Mouse (Mus musculus): ENCODE data around the gene Pla2g5. TPM values are rescaled to one million over a fixed set of nuclear protein-coding genes. Genes with fewer than 3 reads are reported as not detected.

The Pla2g5 gene
- polyA plus RNA-seq, 1 experiment from 2014 or later, result not detected

DNA sequence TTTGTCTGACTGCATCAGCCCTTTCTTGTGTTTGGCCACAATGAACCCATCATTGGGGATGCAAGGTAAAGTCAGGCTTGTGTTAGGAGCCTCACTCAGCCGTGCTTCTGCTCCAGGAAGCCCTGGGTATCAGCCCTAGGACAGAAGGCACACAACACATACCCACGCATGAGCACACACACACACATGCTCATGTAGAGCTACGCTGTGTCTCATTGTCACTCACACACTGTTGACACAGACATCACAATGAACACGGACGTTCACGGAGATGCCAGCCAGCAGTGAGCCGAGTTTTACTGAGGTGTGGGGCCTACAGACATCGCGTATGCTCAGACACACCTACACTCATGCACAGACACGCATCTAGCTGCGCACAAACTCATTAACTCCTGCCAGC is 107.3 kb downstream of the Pla2g5 start:
- H3K27ac ChIP-seq (ENCODE audit: low read length), result no peak overlapping the region
- H3K27me3 ChIP-seq (replicated peaks; ENCODE audit: insufficient read depth, low read length), result no peaks in the 10 kb centered on the region
- ATAC-seq (no peak), DNase-seq (ENCODE audit: low spot score) (no peak)
- no peak overlapping the region for H3K9ac ChIP-seq (replicated peaks; ENCODE audit: low read depth)
- TF ChIP-seq EP300 (IDR thresholded peaks at IDR 0.05), result no peak
- no peak for TF ChIP-seq CTCF (IDR thresholded peaks at IDR 0.05)
- no peaks in the 10 kb centered on the region for H3K4me1 ChIP-seq (ENCODE audit: insufficient read depth, low read depth, low read length)
- H3K4me2 ChIP-seq (replicated peaks; ENCODE audit: low read depth, low read length), result no peak overlapping the region
- H3K4me3 ChIP-seq (ENCODE audit: low read depth, low read length), result no peak overlapping the region
- H3K36me3 ChIP-seq (ENCODE audit: insufficient read depth, low read length), result no peaks in the 10 kb centered on the region
- H3K9me3 ChIP-seq (ENCODE audit: low read length), result no peaks in the 10 kb centered on the region
- 77% methylated on average over 11 of the region's 11 CpGs for WGBS

DNA sequence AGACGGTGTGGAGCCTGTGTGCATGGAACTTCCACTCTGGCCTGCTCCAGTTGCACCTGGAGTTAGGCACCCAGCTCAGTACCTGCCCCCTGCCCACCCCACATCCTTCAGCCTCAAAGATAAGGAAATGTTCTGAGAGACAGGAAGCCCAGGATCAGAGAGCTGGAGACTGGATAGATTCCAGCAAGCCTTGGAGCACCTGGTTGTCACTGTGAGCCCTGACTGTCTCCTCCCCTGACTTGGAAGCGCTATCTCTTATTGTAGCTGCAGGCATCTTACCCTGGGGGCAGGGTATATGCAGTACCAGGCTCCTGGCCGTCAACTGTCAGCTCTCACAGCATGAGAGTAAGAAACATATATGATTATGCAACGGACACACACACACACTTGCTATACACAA is 107.8 kb downstream of the Pla2g5 start:
- TF ChIP-seq EP300 (IDR thresholded peaks at IDR 0.05) (no peak), CTCF (IDR thresholded peaks at IDR 0.05) (no peak)

DNA sequence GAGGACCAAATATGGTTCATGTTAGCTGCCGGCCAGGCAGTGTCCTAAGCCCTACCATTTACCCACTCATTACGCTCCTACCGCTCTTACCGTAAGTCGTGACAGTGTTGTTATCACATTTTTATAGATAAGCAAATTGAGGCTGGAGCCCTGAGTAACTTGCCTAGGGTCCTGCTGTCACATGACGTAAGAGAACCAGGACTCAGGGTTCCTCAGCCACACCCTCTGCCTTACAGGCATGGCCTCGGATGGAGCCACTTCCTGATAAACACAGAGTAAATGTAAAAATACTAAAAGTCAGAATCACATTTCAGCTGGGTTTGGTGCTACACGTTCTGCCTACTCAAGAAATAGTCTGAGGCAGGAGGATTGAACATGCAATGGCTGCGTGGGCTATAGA is 108.8 kb downstream of the Pla2g5 start:
- WGBS, result 57% methylated on average over 9 of the region's 9 CpGs

More for the DNA sequence above, 107.8 kb downstream of the Pla2g5 start:
- Histone ChIP-seq H3K27ac (ENCODE audit: low read length) (no peak overlapping the region), H3K27me3 (replicated peaks; ENCODE audit: insufficient read depth, low read length) (no peaks in the 10 kb centered on the region), H3K4me1 (ENCODE audit: insufficient read depth, low read depth, low read length) (no peaks in the 10 kb centered on the region), H3K4me2 (replicated peaks; ENCODE audit: low read depth, low read length) (no peak overlapping the region), H3K36me3 (ENCODE audit: insufficient read depth, low read length) (no peaks in the 10 kb centered on the region), H3K9ac (replicated peaks; ENCODE audit: low read depth) (no peak overlapping the region), H3K4me3 (ENCODE audit: low read depth, low read length) (no peak overlapping the region), H3K9me3 (ENCODE audit: low read length) (no peaks in the 10 kb centered on the region)
- 55% methylated on average over 4 of the region's 4 CpGs for WGBS
- DNase-seq (ENCODE audit: low spot score), result no peak
- ATAC-seq, result no peak

DNA sequence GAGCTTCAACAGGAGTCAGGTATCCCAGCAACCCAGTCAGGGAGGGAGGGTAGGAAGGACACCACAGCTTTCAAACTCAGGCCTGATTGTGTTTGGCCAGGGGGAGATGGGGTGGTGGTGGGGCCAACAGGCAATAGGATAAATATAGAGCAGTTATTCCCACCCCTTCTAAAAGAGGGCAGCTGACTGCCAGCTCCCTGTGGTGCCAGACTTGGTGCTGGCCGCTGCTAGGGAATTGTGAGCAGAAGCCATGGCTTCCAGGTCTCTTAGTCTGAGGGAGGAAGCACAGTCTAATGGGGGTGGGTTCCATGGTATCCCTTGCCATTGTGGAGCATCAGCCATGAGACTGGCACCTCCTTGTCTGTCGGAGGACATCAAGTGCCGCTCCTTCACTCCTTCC is 109.7 kb downstream of the Pla2g5 start:
- TF ChIP-seq EP300 (IDR thresholded peaks at IDR 0.05), result no peak
- TF ChIP-seq CTCF (IDR thresholded peaks at IDR 0.05), result no peak
- Histone ChIP-seq H3K27me3 (replicated peaks; ENCODE audit: insufficient read depth, low read length) (no peaks in the 10 kb centered on the region), H3K4me3 (ENCODE audit: low read depth, low read length) (no peak overlapping the region), H3K4me1 (ENCODE audit: insufficient read depth, low read depth, low read length) (no peaks in the 10 kb centered on the region), H3K36me3 (ENCODE audit: insufficient read depth, low read length) (no peaks in the 10 kb centered on the region), H3K9ac (replicated peaks; ENCODE audit: low read depth) (no peak overlapping the region), H3K4me2 (replicated peaks; ENCODE audit: low read depth, low read length) (no peak overlapping the region), H3K9me3 (ENCODE audit: low read length) (no peaks in the 10 kb centered on the region), H3K27ac (ENCODE audit: low read length) (no peak overlapping the region)
- no peak for ATAC-seq
- no peak for DNase-seq (ENCODE audit: low spot score)
- WGBS, result 89% methylated on average over 3 of the region's 3 CpGs

More for the DNA sequence above, 108.8 kb downstream of the Pla2g5 start:
- H3K4me2 ChIP-seq (replicated peaks; ENCODE audit: low read depth, low read length), result no peak overlapping the region
- H3K27me3 ChIP-seq (replicated peaks; ENCODE audit: insufficient read depth, low read length), result no peaks in the 10 kb centered on the region
- H3K4me3 ChIP-seq (ENCODE audit: low read depth, low read length), result no peak overlapping the region
- no peaks in the 10 kb centered on the region for H3K4me1 ChIP-seq (ENCODE audit: insufficient read depth, low read depth, low read length)
- no peak overlapping the region for H3K9ac ChIP-seq (replicated peaks; ENCODE audit: low read depth)
- no peak overlapping the region for H3K27ac ChIP-seq (ENCODE audit: low read length)
- TF ChIP-seq EP300 (IDR thresholded peaks at IDR 0.05), result no peak
- TF ChIP-seq CTCF (IDR thresholded peaks at IDR 0.05), result no peak
- ATAC-seq (no peak), DNase-seq (ENCODE audit: low spot score) (no peak)
- no peaks in the 10 kb centered on the region for H3K36me3 ChIP-seq (ENCODE audit: insufficient read depth, low read length)
- H3K9me3 ChIP-seq (ENCODE audit: low read length), result no peaks in the 10 kb centered on the region

DNA sequence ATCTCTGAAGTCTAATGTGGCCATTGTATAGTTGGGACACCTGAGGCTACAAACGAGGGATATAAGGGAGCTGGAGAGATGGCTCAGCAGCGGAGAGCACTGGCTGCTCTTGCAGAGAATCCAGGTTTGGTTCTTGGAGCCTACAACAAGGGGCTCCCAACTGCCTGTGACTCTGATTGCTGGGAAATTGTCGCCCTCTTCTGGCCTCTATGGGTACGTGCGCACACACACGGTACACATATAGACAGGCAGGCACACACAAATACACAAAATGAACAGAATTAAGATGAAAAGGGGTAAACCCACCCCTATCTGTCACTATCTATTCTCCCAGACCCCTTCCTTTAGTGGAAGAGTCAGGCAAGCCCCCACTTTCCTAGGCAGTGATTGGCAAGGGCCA is 110.7 kb downstream of the Pla2g5 start:
- Histone ChIP-seq H3K4me1 (ENCODE audit: insufficient read depth, low read depth, low read length) (no peaks in the 10 kb centered on the region), H3K4me2 (replicated peaks; ENCODE audit: low read depth, low read length) (no peak overlapping the region), H3K9ac (replicated peaks; ENCODE audit: low read depth) (no peak overlapping the region), H3K36me3 (ENCODE audit: insufficient read depth, low read length) (no peaks in the 10 kb centered on the region), H3K27me3 (replicated peaks; ENCODE audit: insufficient read depth, low read length) (no peaks in the 10 kb centered on the region), H3K9me3 (ENCODE audit: low read length) (no peaks in the 10 kb centered on the region), H3K27ac (ENCODE audit: low read length) (no peak overlapping the region), H3K4me3 (ENCODE audit: low read depth, low read length) (no peak overlapping the region)
- TF ChIP-seq CTCF (IDR thresholded peaks at IDR 0.05) (no peak), EP300 (IDR thresholded peaks at IDR 0.05) (no peak)
- ATAC-seq (no peak), DNase-seq (ENCODE audit: low spot score) (no peak)
- WGBS, result 89% methylated on average over 6 of the region's 6 CpGs

Other genes with a start within 250 kb of the Pla2g5 start
- 0.08 and 0.12 TPM in 2 replicates for gene Vwa5b1, start 227.6 kb downstream of the Pla2g5 start, polyA plus RNA-seq (2015; fragmentation: Nextera tagmentation; extraction: Ambion mirVana)
- gene Pla2g2c, start 138.7 kb downstream of the Pla2g5 start, polyA plus RNA-seq (2015; fragmentation: Nextera tagmentation; extraction: Ambion mirVana), result 0.43 and 0.53 TPM in 2 replicates
- 10.1 and 11.7 TPM in 2 replicates for gene Ubxn10, start 126.3 kb downstream of the Pla2g5 start, polyA plus RNA-seq (2015; fragmentation: Nextera tagmentation; extraction: Ambion mirVana)
- not detected in 2 replicates for gene Pla2g2f, start 105.9 kb downstream of the Pla2g5 start, polyA plus RNA-seq (2015; fragmentation: Nextera tagmentation; extraction: Ambion mirVana)
- gene Pla2g2d, start 87.7 kb downstream of the Pla2g5 start, polyA plus RNA-seq (2015; fragmentation: Nextera tagmentation; extraction: Ambion mirVana), result not detected in 2 replicates
- not detected in 2 replicates for gene Gm13030, start 10.5 kb upstream of the Pla2g5 start, polyA plus RNA-seq (2015; fragmentation: Nextera tagmentation; extraction: Ambion mirVana)
- not detected in 2 replicates for gene Pla2g2e, start 14.5 kb upstream of the Pla2g5 start, polyA plus RNA-seq (2015; fragmentation: Nextera tagmentation; extraction: Ambion mirVana)
- 3.7 and 4.0 TPM in 2 replicates for gene Otud3, start 50.5 kb upstream of the Pla2g5 start, polyA plus RNA-seq (2015; fragmentation: Nextera tagmentation; extraction: Ambion mirVana)
- 17.9 and 21.6 TPM in 2 replicates for gene Rnf186, start 103.6 kb upstream of the Pla2g5 start, polyA plus RNA-seq (2015; fragmentation: Nextera tagmentation; extraction: Ambion mirVana)
- 8.3 and 8.5 TPM in 2 replicates for gene Tmco4, start 109.4 kb upstream of the Pla2g5 start, polyA plus RNA-seq (2015; fragmentation: Nextera tagmentation; extraction: Ambion mirVana)
- gene Htr6, start 212.1 kb upstream of the Pla2g5 start, polyA plus RNA-seq (2015; fragmentation: Nextera tagmentation; extraction: Ambion mirVana), result not detected in 2 replicates
- 141 and 151 TPM in 2 replicates for gene Nbl1, start 229.5 kb upstream of the Pla2g5 start, polyA plus RNA-seq (2015; fragmentation: Nextera tagmentation; extraction: Ambion mirVana)

Data from lung, postnatal 0 days (tissue).